Mouse (Mus musculus): Measurements from ENCODE around the gene Krit1.
"Not testable (repeated sequence)": the region's sequence is repeated elsewhere in the genome, so short reads cannot be mapped to it uniquely, and the experiment has no call there.

Gene Krit1

GRCm38 (mm10) chr5:3886862-3887261 is 83.9 kb downstream of the Krit1 start:
- not testable (repeated sequence) for DNase-seq (ENCODE audit: low spot score in 2 of 2)

- no peak for DNase-seq (ENCODE audit: low spot score in 2 of 2)
Measured at GRCm38 (mm10) chr5:3889201-3889600, 86.2 kb downstream of the Krit1 start.

- peak in 1 of 2 experiments; percentile 27 for DNase-seq (ENCODE audit: low spot score in 2 of 2)
Measured at GRCm38 (mm10) chr5:3893459-3894293, 90.7 kb downstream of the Krit1 start, which contains the start of gene Mterf1a. Gene Mterf1a, minus strand, starts transcription at chr5:3893933.

GRCm38 (mm10) chr5:3894294-3894619 is 91.3 kb downstream of the Krit1 start:
- DNase-seq (ENCODE audit: low spot score in 2 of 2) = not testable (repeated sequence)

Measured in cerebellum, postnatal 4 days (tissue).